Mouse (Mus musculus): ENCODE data around the gene Il2rb. TPM values are rescaled to one million over a fixed set of nuclear protein-coding genes. Genes with fewer than 3 reads are reported as not detected.

The Il2rb gene
- polyA plus RNA-seq, 1 experiment = 12.8 TPM

DNA sequence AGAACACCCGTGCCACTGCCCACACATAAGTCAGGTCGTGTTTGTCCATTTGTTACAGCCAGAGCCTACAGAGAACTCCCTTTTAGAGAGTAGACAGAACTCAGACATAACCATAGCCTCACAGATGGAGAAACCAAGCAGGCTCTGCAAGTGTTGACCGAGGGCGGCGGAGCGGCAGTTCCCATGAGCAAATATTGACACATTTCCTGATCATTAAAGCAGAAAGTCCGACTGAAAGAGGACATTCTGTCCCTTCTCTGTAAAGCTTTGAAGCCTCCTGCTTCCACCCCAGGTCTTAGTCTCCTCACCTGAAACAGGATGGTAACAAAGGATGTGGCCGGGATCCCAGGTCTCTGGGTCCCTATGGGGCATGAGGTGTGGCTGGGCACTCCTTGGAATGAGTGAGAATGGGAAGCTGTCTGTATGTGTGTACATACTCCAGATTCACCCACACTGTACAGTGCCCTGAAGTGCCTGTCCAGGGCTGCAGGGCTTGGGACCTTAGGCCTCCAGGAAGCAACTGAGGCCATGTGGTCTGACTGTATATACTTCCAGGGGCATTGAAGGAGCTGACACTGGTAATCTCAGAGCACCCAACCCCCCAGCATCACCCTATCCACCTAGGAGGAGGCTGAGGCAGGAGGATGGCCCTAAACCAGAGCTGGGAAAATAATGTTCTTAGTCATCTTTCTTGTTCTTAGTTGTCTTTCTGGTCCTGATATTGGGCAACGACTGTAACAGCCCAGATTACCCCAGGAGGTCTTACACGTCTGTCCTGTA, 37.7 kb upstream of the Il2rb start:
- TF ChIP-seq POLR2A (IDR thresholded peaks at IDR 0.05; ENCODE audit: borderline replicate concordance, extremely low read depth, low read depth, low read length) (no peak), CTCF (IDR thresholded peaks at IDR 0.05; ENCODE audit: insufficient read depth, low read length) (no peak)
- peaks cover 12% of the 10 kb centered on the region; the same call in 1 of the 2 replicates for H3K4me1 ChIP-seq (ENCODE audit: control insufficient read depth, insufficient read depth, low read length)
- H3K4me3 ChIP-seq (replicated peaks; ENCODE audit: extremely low read depth, low read depth, low read length) = no peak overlapping the region
- no peak for DNase-seq
- 58% methylated on average over 10 of the region's 10 CpGs for WGBS

DNA sequence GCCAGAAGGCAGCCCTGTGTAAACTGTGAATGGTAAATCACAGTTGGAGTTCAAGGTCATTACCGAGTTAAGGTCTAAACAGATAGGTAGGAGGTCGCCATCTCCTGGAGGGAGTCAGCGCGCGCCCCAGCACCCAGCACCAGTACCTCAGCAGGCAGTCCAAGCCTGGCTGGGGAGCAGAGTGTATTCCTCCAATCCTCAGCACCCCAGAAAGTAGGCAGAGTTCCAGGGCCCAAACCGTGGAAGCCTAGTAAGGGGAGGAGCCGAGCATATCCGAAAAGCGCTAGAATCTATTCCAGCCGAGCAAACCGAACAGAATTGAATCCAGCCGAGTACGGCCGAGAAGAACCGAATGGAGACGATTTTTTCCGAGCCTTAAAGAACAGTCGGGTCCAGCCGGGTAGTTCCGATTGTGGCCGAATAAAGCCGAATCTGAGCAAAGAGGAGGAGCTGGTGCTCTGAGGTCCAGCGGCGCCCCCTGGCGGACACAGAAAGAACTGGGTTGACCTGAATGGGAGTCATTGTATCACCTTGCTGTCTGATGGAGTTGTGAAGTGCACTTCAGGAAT, 36.9 kb upstream of the Il2rb start:
- Histone ChIP-seq H3K4me1 (ENCODE audit: control insufficient read depth, insufficient read depth, low read length) (peaks cover 12% of the 10 kb centered on the region; the same call in 1 of the 2 replicates), H3K4me3 (replicated peaks; ENCODE audit: extremely low read depth, low read depth, low read length) (peak overlapping the region; percentile 36)
- under 1% methylated on average over 25 of the region's 25 CpGs for WGBS
- peak; percentile 95 for DNase-seq
- TF ChIP-seq CTCF (IDR thresholded peaks at IDR 0.05; ENCODE audit: insufficient read depth, low read length) (peak; percentile 91), POLR2A (IDR thresholded peaks at IDR 0.05; ENCODE audit: borderline replicate concordance, extremely low read depth, low read depth, low read length) (peak; percentile 26; the same call in 1 of the 2 replicates)

GRCm38 (mm10) chr15:78531451-78531720, 36.3 kb upstream of the Il2rb start:
- 54% methylated on average over 4 of the region's 4 CpGs for WGBS
- TF ChIP-seq POLR2A (IDR thresholded peaks at IDR 0.05; ENCODE audit: borderline replicate concordance, extremely low read depth, low read depth, low read length) = no peak
- TF ChIP-seq CTCF (IDR thresholded peaks at IDR 0.05; ENCODE audit: insufficient read depth, low read length) = no peak
- Histone ChIP-seq H3K4me3 (replicated peaks; ENCODE audit: extremely low read depth, low read depth, low read length) (no peak overlapping the region), H3K4me1 (ENCODE audit: control insufficient read depth, insufficient read depth, low read length) (peaks cover 12% of the 10 kb centered on the region; the same call in 1 of the 2 replicates)
- peak; percentile 21 for DNase-seq

DNA sequence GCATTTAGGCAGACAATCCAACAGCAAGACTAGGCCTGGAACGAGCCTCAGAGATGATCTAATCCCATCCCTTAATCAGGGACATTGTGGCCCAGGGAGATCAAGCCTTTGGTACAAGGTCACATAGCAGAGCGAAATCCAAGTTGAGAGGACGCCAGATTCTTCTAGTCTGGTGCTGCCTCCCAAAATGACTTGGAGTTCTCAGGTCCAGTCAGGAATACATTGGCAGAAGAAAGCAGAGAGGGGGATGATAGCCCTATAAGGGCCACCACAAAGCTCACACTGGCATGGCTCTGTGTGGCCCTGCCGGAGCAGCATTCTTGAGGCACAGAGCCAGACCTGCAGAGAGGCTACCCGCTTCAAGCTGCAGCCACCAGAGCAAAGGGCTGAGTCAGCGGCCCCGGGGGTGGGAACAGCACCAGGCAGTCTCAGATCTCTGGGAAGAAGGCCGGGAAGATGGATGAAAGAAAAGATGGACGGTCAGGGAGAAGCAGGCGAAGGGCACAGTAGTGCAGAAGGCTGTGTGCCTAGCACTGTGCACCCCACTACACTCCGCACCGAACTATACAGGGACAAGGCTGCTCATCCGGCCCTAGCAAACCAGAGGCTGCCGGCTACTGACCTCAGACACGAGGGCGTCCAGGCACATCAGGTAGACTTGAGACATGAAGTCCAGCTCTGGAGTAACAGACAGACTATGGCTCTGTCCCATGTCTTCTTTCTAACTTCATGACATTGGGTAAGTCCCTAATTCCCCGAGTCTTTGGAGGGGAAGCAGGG, 35.8 kb upstream of the Il2rb start, which contains the start of gene C1qtnf6:
Gene C1qtnf6 (minus strand): TSS at position 746 of the 780 bp plus-strand sequence.
- peak; percentile 47 for DNase-seq
- H3K4me3 ChIP-seq (replicated peaks; ENCODE audit: extremely low read depth, low read depth, low read length) = peak within 1 kb of the TSS; percentile 36
- no peak for TF ChIP-seq POLR2A (IDR thresholded peaks at IDR 0.05; ENCODE audit: borderline replicate concordance, extremely low read depth, low read depth, low read length)
- TF ChIP-seq CTCF (IDR thresholded peaks at IDR 0.05; ENCODE audit: insufficient read depth, low read length) = no peak
- 57% methylated on average over 17 of the region's 17 CpGs for WGBS
- H3K4me1 ChIP-seq (ENCODE audit: control insufficient read depth, insufficient read depth, low read length) = peaks cover 12% of the 10 kb centered on the region; the same call in 1 of the 2 replicates

DNA sequence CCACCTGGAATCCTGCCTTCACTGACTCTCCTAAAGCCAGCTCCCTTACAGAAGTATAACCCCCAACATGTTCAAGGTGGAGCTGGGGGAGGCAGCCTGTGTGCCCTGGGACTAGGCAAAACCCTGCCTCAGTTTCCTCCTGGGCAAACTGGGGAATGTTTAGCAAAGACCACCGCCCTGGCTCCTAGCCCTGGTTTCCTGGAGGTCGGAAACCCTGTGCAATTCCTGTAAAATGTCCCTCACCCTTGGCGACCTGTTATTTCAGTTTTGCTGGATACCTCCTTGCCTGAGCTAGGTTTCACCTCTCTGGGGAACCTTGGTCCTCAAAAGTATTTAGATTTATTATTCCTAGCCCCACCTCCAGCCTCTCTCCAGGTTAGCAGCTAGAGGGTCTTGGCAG, 35.1 kb upstream of the Il2rb start:
- TF ChIP-seq CTCF (IDR thresholded peaks at IDR 0.05; ENCODE audit: insufficient read depth, low read length) (no peak), POLR2A (IDR thresholded peaks at IDR 0.05; ENCODE audit: borderline replicate concordance, extremely low read depth, low read depth, low read length) (no peak)
- H3K4me3 ChIP-seq (replicated peaks; ENCODE audit: extremely low read depth, low read depth, low read length) = no peak overlapping the region
- WGBS = 83% methylated on average over 3 of the region's 3 CpGs
- H3K4me1 ChIP-seq (ENCODE audit: control insufficient read depth, insufficient read depth, low read length) = peaks cover 12% of the 10 kb centered on the region; the same call in 1 of the 2 replicates
- DNase-seq = no peak

DNA sequence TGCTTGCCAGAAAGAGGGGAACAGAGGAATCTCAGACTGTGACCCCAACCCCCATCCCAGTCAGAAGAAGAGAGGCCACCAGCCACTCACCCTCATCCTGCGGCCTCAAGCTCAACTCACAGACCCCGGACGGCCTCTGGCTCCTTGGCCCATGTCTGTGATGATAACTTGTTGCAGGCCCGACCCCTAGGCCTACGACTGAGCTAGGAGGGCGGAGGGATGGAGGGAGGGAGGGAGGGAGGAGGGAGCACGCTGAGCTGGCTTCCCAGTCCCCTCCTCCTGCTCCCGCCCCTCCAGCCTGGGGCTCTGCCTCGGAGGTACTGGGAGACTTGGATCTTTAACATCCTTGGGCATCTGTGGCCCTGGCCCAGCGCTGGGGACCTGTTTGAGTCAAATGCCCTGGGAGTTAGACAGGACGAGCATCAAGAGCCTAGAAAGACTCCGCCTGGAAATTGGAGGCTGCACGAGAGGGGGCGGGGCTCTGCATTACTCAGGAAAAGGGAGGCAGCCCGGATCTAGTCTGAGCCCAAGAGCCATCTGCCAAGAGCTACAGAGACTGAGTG, 34.4 kb upstream of the Il2rb start:
- peak overlapping the region; percentile 62 for H3K4me3 ChIP-seq (replicated peaks; ENCODE audit: extremely low read depth, low read depth, low read length)
- 17% methylated on average over 15 of the region's 15 CpGs for WGBS
- H3K4me1 ChIP-seq (ENCODE audit: control insufficient read depth, insufficient read depth, low read length) = peaks cover 12% of the 10 kb centered on the region; the same call in 1 of the 2 replicates
- TF ChIP-seq CTCF (IDR thresholded peaks at IDR 0.05; ENCODE audit: insufficient read depth, low read length) (no peak), POLR2A (IDR thresholded peaks at IDR 0.05; ENCODE audit: borderline replicate concordance, extremely low read depth, low read depth, low read length) (peak; percentile 64; the same call in 1 of the 2 replicates)
- DNase-seq = peak; percentile 70

- peak; percentile 17 for DNase-seq
- TF ChIP-seq CTCF (IDR thresholded peaks at IDR 0.05; ENCODE audit: insufficient read depth, low read length) (no peak), POLR2A (IDR thresholded peaks at IDR 0.05; ENCODE audit: borderline replicate concordance, extremely low read depth, low read depth, low read length) (no peak)
- H3K4me1 ChIP-seq (ENCODE audit: control insufficient read depth, insufficient read depth, low read length) = peaks cover 12% of the 10 kb centered on the region; the same call in 1 of the 2 replicates
- peak overlapping the region; percentile 62 for H3K4me3 ChIP-seq (replicated peaks; ENCODE audit: extremely low read depth, low read depth, low read length)
- WGBS = 20% methylated on average over 11 of the region's 11 CpGs
Observed at GRCm38 (mm10) chr15:78528726-78529411, 33.8 kb upstream of the Il2rb start.

- Histone ChIP-seq H3K4me1 (ENCODE audit: control insufficient read depth, insufficient read depth, low read length) (peaks cover 12% of the 10 kb centered on the region; the same call in 1 of the 2 replicates), H3K4me3 (replicated peaks; ENCODE audit: extremely low read depth, low read depth, low read length) (no peak overlapping the region)
- DNase-seq = no peak
- WGBS = 42% methylated on average over 7 of the region's 7 CpGs
- no peak for TF ChIP-seq CTCF (IDR thresholded peaks at IDR 0.05; ENCODE audit: insufficient read depth, low read length)
- no peak for TF ChIP-seq POLR2A (IDR thresholded peaks at IDR 0.05; ENCODE audit: borderline replicate concordance, extremely low read depth, low read depth, low read length)
Observed at GRCm38 (mm10) chr15:78527973-78528372, 32.9 kb upstream of the Il2rb start.

All from lung, adult 2 months (tissue).